Mouse (Mus musculus) liver, embryonic 15.5 days (tissue): ENCODE data around the gene Kctd14. TPM values are rescaled to one million over a fixed set of nuclear protein-coding genes. Genes with fewer than 3 reads are reported as not detected.

Experiments
- ATAC-seq: fragments of 200-750 bp; cut with Nextera tagmentation; 2 replicates; pipeline ENCODE4 v1.8.0; 2017; ENCODE audit warnings: moderate number of reproducible peaks, mild to moderate bottlenecking, moderate library complexity; ENCODE audit not compliant: insufficient read depth
- H3K27ac ChIP-seq: fragments of 300-500 bp; sonication (generic); replicated peaks from 2 replicates; pipeline ENCODE4 v1.5.1; 2015; ENCODE audit warnings: mild to moderate bottlenecking, inconsistent platforms
- H3K27me3 ChIP-seq: fragments of 300-500 bp; sonication (generic); 2 replicates; pipeline ENCODE4 v1.6.1; 2015; ENCODE audit warnings: mild to moderate bottlenecking, inconsistent platforms
- H3K36me3 ChIP-seq: fragments of 300-500 bp; sonication (generic); replicated peaks from 2 replicates; pipeline ENCODE4 v1.6.1; 2015; ENCODE audit warnings: moderate library complexity, mild to moderate bottlenecking, inconsistent platforms
- H3K4me1 ChIP-seq: fragments of 300-500 bp; sonication (generic); replicated peaks from 2 replicates; pipeline ENCODE4 v1.6.1; 2015; ENCODE audit warnings: inconsistent platforms
- H3K4me2 ChIP-seq: fragments of 300-500 bp; sonication (generic); 2 replicates; pipeline ENCODE4 v1.6.1; 2015; ENCODE audit warnings: moderate library complexity, mild to moderate bottlenecking, inconsistent platforms
- H3K4me3 ChIP-seq: fragments of 300-500 bp; sonication (generic); replicated peaks from 2 replicates; pipeline ENCODE4 v1.5.1; 2015; ENCODE audit warnings: mild to moderate bottlenecking, inconsistent platforms
- H3K9ac ChIP-seq: fragments of 300-500 bp; sonication (generic); 2 replicates; pipeline ENCODE4 v1.6.1; 2015; ENCODE audit warnings: moderate library complexity, mild to moderate bottlenecking, inconsistent platforms
- H3K9me3 ChIP-seq: fragments of 300-500 bp; sonication (generic); replicated peaks from 2 replicates; pipeline ENCODE4 v1.6.1; 2016; ENCODE audit warnings: inconsistent platforms
- WGBS: fragments of 180-500 bp; shearing (Covaris S2); methylation state at CpG from one replicate; pipeline ENCODE4 v1.1.7; 2015; ENCODE audit warnings: mixed read lengths; ENCODE audit not compliant: insufficient replicate concordance; 5-methylcytosine and 5-hydroxymethylcytosine counted together
- polyA plus RNA-seq: library from polyadenylated mRNA; unstranded; fragments of >200 nt; fragmentation: Nextera tagmentation; extraction: Ambion mirVana; gene quantifications from 2 replicates; pipeline ENCODE4 v1.2.1, GENCODE M21; 2015

The Kctd14 gene
- polyA plus RNA-seq, 1 experiment from 2014 or later: 12.0 TPM

- Histone ChIP-seq H3K4me2 (no peak overlapping the region), H3K4me3 (no peak overlapping the region), H3K9me3 (peaks cover 3% of the 10 kb centered on the region; the same call in 1 of the 2 replicates), H3K4me1 (peaks cover 4% of the 10 kb centered on the region), H3K27me3 (no peaks in the 10 kb centered on the region), H3K9ac (no peak overlapping the region), H3K36me3 (no peaks in the 10 kb centered on the region), H3K27ac (no peak overlapping the region)
- ATAC-seq: no peak
- WGBS: 60% methylated on average over 6 of the region's 6 CpGs
These were observed 4.8 kb upstream of the Kctd14 start for GRCm38 (mm10) chr7:97446171-97446925.

GRCm38 (mm10) chr7:97447050-97447531, 4.0 kb upstream of the Kctd14 start:
- Histone ChIP-seq H3K4me2 (no peak overlapping the region), H3K9ac (no peak overlapping the region), H3K4me3 (no peak overlapping the region), H3K27me3 (no peaks in the 10 kb centered on the region), H3K27ac (no peak overlapping the region), H3K4me1 (peaks cover 11% of the 10 kb centered on the region), H3K36me3 (no peaks in the 10 kb centered on the region), H3K9me3 (no peaks in the 10 kb centered on the region; the same call in 1 of the 2 replicates)
- 50% methylated on average over 6 of the region's 6 CpGs for WGBS
- no peak for ATAC-seq

- Histone ChIP-seq H3K4me2 (peak overlapping the region; percentile 91), H3K4me1 (peaks cover 44% of the 10 kb centered on the region), H3K9ac (no peak overlapping the region), H3K4me3 (no peak overlapping the region), H3K36me3 (0 out of 2 replicates have a peak, but pooled peaks cover 11% of the 10 kb centered on the region), H3K27ac (peak overlapping the region; percentile 99), H3K9me3 (no peaks in the 10 kb centered on the region; the same call in 1 of the 2 replicates), H3K27me3 (no peaks in the 10 kb centered on the region)
- no peak for ATAC-seq
- WGBS: 44% methylated on average over 6 of the region's 6 CpGs
These were observed 1.1 kb downstream of the Kctd14 start for GRCm38 (mm10) chr7:97452196-97452595.

- H3K27me3 ChIP-seq: no peaks in the 10 kb centered on the region
- H3K9me3 ChIP-seq: no peaks in the 10 kb centered on the region; the same call in 1 of the 2 replicates
- peak overlapping the region; percentile 81 for H3K9ac ChIP-seq
- peaks cover 23% of the 10 kb centered on the region for H3K36me3 ChIP-seq
- peaks cover 44% of the 10 kb centered on the region for H3K4me1 ChIP-seq
- peak overlapping the region; percentile 91 for H3K4me2 ChIP-seq
- whole genome bisulfite sequencing: 1% methylated on average over 27 of the region's 27 CpGs
- peak; percentile 99 for ATAC-seq
- H3K27ac ChIP-seq: peak overlapping the region; percentile 99
- H3K4me3 ChIP-seq: peak overlapping the region; percentile 83
These were observed 2.2 kb downstream of the Kctd14 start for GRCm38 (mm10) chr7:97453141-97453921.

- Histone ChIP-seq H3K27ac (peak overlapping the region; percentile 48; the same call in 1 of the 2 replicates), H3K4me3 (peak overlapping the region; percentile 83), H3K36me3 (peaks cover 30% of the 10 kb centered on the region), H3K4me1 (peaks cover 44% of the 10 kb centered on the region), H3K4me2 (peak overlapping the region; percentile 91), H3K9ac (peak overlapping the region; percentile 30), H3K9me3 (no peaks in the 10 kb centered on the region), H3K27me3 (no peaks in the 10 kb centered on the region)
- ATAC-seq: no peak
- 85% methylated on average over 10 of the region's 10 CpGs for WGBS
These were observed 3.7 kb downstream of the Kctd14 start for GRCm38 (mm10) chr7:97454795-97455194.

GRCm38 (mm10) chr7:97455577-97455976, 4.5 kb downstream of the Kctd14 start:
- 48% methylated on average over 3 of the region's 3 CpGs for WGBS
- H3K4me3 ChIP-seq: no peak overlapping the region
- H3K27me3 ChIP-seq: no peaks in the 10 kb centered on the region
- H3K27ac ChIP-seq: 0 out of 2 replicates have a peak overlapping the region, but pooled peaks have one; percentile 24
- no peak for ATAC-seq
- H3K9me3 ChIP-seq: no peaks in the 10 kb centered on the region
- peaks cover 37% of the 10 kb centered on the region for H3K36me3 ChIP-seq
- peaks cover 44% of the 10 kb centered on the region for H3K4me1 ChIP-seq
- H3K4me2 ChIP-seq: peak overlapping the region; percentile 91
- H3K9ac ChIP-seq: no peak overlapping the region

GRCm38 (mm10) chr7:97473001-97473400, 21.9 kb downstream of the Kctd14 start:
- Histone ChIP-seq H3K4me2 (no peak overlapping the region), H3K9me3 (no peaks in the 10 kb centered on the region), H3K4me1 (no peaks in the 10 kb centered on the region), H3K27me3 (no peaks in the 10 kb centered on the region), H3K9ac (no peak overlapping the region), H3K36me3 (no peaks in the 10 kb centered on the region), H3K27ac (no peak overlapping the region), H3K4me3 (no peak overlapping the region)
- WGBS: 54% methylated on average over 5 of the region's 5 CpGs
- ATAC-seq: no peak

- H3K9ac ChIP-seq: no peak overlapping the region
- H3K36me3 ChIP-seq: no peaks in the 10 kb centered on the region
- H3K4me2 ChIP-seq: no peak overlapping the region
- no peak overlapping the region for H3K4me3 ChIP-seq
- 49% methylated on average over 3 of the region's 3 CpGs for WGBS
- no peaks in the 10 kb centered on the region for H3K9me3 ChIP-seq
- ATAC-seq: no peak
- no peak overlapping the region for H3K27ac ChIP-seq
- H3K4me1 ChIP-seq: peaks cover 23% of the 10 kb centered on the region
- H3K27me3 ChIP-seq: no peaks in the 10 kb centered on the region
These were observed 28.2 kb downstream of the Kctd14 start for GRCm38 (mm10) chr7:97479349-97479748.

- WGBS: 11% methylated on average over 3 of the region's 3 CpGs
- Histone ChIP-seq H3K4me3 (peak overlapping the region; percentile 83), H3K4me1 (peaks cover 23% of the 10 kb centered on the region), H3K36me3 (peaks cover 7% of the 10 kb centered on the region), H3K27me3 (no peaks in the 10 kb centered on the region), H3K9ac (0 out of 2 replicates have a peak overlapping the region, but pooled peaks have one; percentile 17), H3K4me2 (peak overlapping the region; percentile 72), H3K27ac (no peak overlapping the region; the same call in 1 of the 2 replicates), H3K9me3 (no peaks in the 10 kb centered on the region)
- ATAC-seq: no peak
These were observed 29.2 kb downstream of the Kctd14 start for GRCm38 (mm10) chr7:97480290-97480689.

- H3K4me3 ChIP-seq: peak within 1 kb of the TSS; percentile 83
- H3K36me3 ChIP-seq: peaks cover 11% of the 10 kb centered on the region
- peak within 1 kb of the TSS; percentile 72 for H3K4me2 ChIP-seq
- no peaks in the 10 kb centered on the region for H3K27me3 ChIP-seq
- ATAC-seq: peak; percentile 98
- WGBS: under 1% methylated on average over 24 of the region's 24 CpGs
- H3K9ac ChIP-seq: peak within 1 kb of the TSS; percentile 73
- no peaks in the 10 kb centered on the region for H3K9me3 ChIP-seq
- H3K27ac ChIP-seq: peak within 1 kb of the TSS; percentile 90
- peaks cover 23% of the 10 kb centered on the region for H3K4me1 ChIP-seq
These were observed 29.8 kb downstream of the Kctd14 start, which contains the start of gene Ints4 for GRCm38 (mm10) chr7:97480821-97481339. Ints4 (plus strand) TSS chr7:97480956.

GRCm38 (mm10) chr7:97483378-97483777, 32.3 kb downstream of the Kctd14 start:
- ATAC-seq: no peak
- Histone ChIP-seq H3K27me3 (no peaks in the 10 kb centered on the region), H3K4me1 (peaks cover 23% of the 10 kb centered on the region), H3K36me3 (peaks cover 31% of the 10 kb centered on the region), H3K4me3 (no peak overlapping the region), H3K27ac (no peak overlapping the region), H3K9me3 (no peaks in the 10 kb centered on the region), H3K4me2 (no peak overlapping the region), H3K9ac (no peak overlapping the region)
- WGBS: 72% methylated on average over 2 of the region's 2 CpGs
